Mouse (Mus musculus) erythroblast, embryonic 14.5 days (primary cell): Measurements from ENCODE around the gene 4930412O13Rik.

ENCODE experiments used
- GATA1 ChIP-seq: IDR thresholded peaks from 2 replicates; pipeline ENCODE4 v1.6.1; 2012; ENCODE audit warnings: low read length, inconsistent platforms, mixed read lengths
- TAL1 ChIP-seq: IDR thresholded peaks from 3 replicates; pipeline ENCODE4 v1.6.1; 2012; ENCODE audit warnings: low read length, inconsistent platforms, mixed read lengths

- TF ChIP-seq GATA1 = no peak
- no peak for TF ChIP-seq TAL1
Measured at GRCm38 (mm10) chr2:9889651-9890183, 8.7 kb downstream of the 4930412O13Rik start, which contains the start of gene Gata3.
